ENCODE assay signal across 24 mouse cellular contexts in the genomic region with DNA sequence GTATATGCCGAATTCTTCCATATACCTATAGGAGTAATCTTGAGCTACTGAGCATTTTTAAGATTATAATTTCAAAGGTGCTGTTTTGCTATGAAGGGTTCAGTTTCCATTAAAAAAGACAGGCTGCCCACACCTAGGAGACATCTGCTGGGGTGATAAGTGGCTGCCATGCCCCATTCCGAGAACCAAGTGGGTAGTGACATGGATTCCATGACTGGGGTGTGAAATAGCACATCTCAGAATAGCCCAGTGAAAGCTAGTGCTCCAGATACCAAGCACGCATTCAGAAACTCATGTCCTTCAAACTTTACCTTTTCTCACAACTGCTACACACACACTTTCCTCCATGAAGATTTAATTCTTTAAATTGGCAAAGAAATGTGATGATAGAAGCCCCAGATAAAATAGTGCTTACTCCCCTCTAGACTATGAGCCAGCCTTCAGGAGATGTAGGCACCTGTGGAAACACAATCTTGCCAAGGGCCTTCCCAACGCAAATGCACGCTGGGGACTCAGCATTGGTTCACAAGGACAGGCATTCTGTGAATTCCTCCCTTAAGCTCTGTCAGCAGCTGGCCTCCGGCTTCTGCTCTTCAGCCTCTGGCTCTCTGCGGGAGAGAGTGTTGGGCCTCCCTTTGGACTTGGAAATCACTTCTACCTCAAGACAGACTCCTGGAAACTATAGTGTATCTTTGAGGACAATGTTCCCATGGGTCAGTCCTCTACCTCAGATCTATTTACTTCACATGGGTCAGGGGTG.
DNase-seq lines count a peak whose midpoint lies in the region; ATAC-seq lines count a peak whose summit lies in the region.
"Had no signal": no experiment of that assay in that cellular context is flagged by ENCODE, and none has a peak within 500 bp of the region (broad histone marks: within the 10 kb centered on the region; RNA-seq: fewer than 3 reads in every experiment).

No protein-coding gene starts in this region.

- H3K4me1 ChIP-seq in heart, embryonic 14.5 days (ENCODE audit: control insufficient read depth in 2 of 2, insufficient read depth in 2 of 2, low read length in 2 of 2) = peaks cover 14 to 36% of the 10 kb centered on the region in 2 experiments
- H3K4me1 ChIP-seq: forebrain, embryonic 10.5 days; kidney, embryonic 15.5 days; limb, embryonic 12.5 days; liver, embryonic 13.5 days; megakaryocyte, embryonic 14.5 days had no signal

- peak; percentile 22 for DNase-seq in gastrocnemius, postnatal 10 days
- DNase-seq in gastrocnemius, postnatal 4 days (ENCODE audit: low spot score in 2 of 2) = no peak
- no peak for DNase-seq in heart, adult 9 months (ENCODE audit: low spot score in 2 of 2)
- peak; percentile 54 for DNase-seq in right cerebral cortex, adult 18-20 months
- no peak for DNase-seq in right cerebral cortex, postnatal 14 days
- DNase-seq in telencephalon, adult 2 months (ENCODE audit: low read depth, low spot score) = peak; percentile 65
- DNase-seq: adrenal gland, postnatal 25 days; cerebellum, adult 11 months; cerebellum, adult 9-11 months; gastrocnemius, adult 2 months; kidney, adult 11 months; layer of hippocampus, postnatal 36 days; liver, embryonic 13.5 days; lung, adult 2 months; midbrain, embryonic 14.5 days had no signal

- H3K4me2 ChIP-seq in heart, embryonic 14.5 days (ENCODE audit: low read length) = no peak overlapping the region
- H3K4me2 ChIP-seq: hindbrain, embryonic 13.5 days; kidney, embryonic 15.5 days; limb, embryonic 12.5 days; liver, embryonic 13.5 days had no signal

- ATAC-seq in heart, embryonic 14.5 days (ENCODE audit: insufficient number of reproducible peaks, insufficient read depth, low FRiP score, low read depth) = peak; percentile 57; the same call in 1 of the 2 replicates
- ATAC-seq in granulocyte monocyte progenitor cell, adult 5-6 weeks (replicated peaks; ENCODE audit: poor library complexity, severe bottlenecking) = no peak
- ATAC-seq: forebrain, embryonic 16.5 days had no signal

- H3K36me3 ChIP-seq in heart, embryonic 14.5 days (ENCODE audit: control insufficient read depth, insufficient read depth, low read length) = peaks cover 66% of the 10 kb centered on the region

- H3K9ac ChIP-seq in heart, embryonic 14.5 days (ENCODE audit: low read length) = no peak overlapping the region
- H3K9ac ChIP-seq: hindbrain, embryonic 13.5 days; kidney, embryonic 15.5 days; limb, embryonic 12.5 days; liver, embryonic 13.5 days had no signal

- no peaks in the 10 kb centered on the region for H3K9me3 ChIP-seq in heart, embryonic 14.5 days (ENCODE audit: control insufficient read depth, low read length)
- H3K9me3 ChIP-seq: forebrain, embryonic 10.5 days; kidney, embryonic 15.5 days; limb, embryonic 12.5 days; liver, embryonic 13.5 days; megakaryocyte, embryonic 14.5 days had no signal

- H3K4me3 ChIP-seq in heart, embryonic 14.5 days (ENCODE audit: control insufficient read depth in 1 of 2, insufficient read depth in 1 of 2, low read depth in 1 of 2, low read length in 2 of 2) = no peak overlapping the region
- H3K4me3 ChIP-seq: forebrain, embryonic 10.5 days; gastrocnemius, adult 2 months; hindbrain, embryonic 13.5 days; kidney, embryonic 15.5 days; limb, embryonic 12.5 days; liver, embryonic 13.5 days; megakaryocyte, embryonic 14.5 days had no signal

- no peaks in the 10 kb centered on the region for H3K27me3 ChIP-seq in heart, embryonic 14.5 days (ENCODE audit: control insufficient read depth, insufficient read depth, low read length)
- H3K27me3 ChIP-seq: hindbrain, embryonic 13.5 days; kidney, embryonic 15.5 days; limb, embryonic 12.5 days; liver, embryonic 13.5 days; megakaryocyte, embryonic 14.5 days had no signal

- 37% methylated on average over 7 of the region's 7 CpGs for WGBS in heart, embryonic 14.5 days

- peak overlapping the region; percentile 75 to 78 for H3K27ac ChIP-seq in heart, embryonic 14.5 days (replicated peaks in 1 of 2; ENCODE audit: control insufficient read depth in 1 of 2, insufficient read depth in 1 of 2, low read depth in 2 of 2, low read length in 2 of 2)
- H3K27ac ChIP-seq: forebrain, embryonic 10.5 days; gastrocnemius, adult 2 months; hindbrain, embryonic 13.5 days; kidney, embryonic 15.5 days; limb, embryonic 12.5 days; liver, embryonic 13.5 days; stomach, postnatal 0 days had no signal

Comparison
In these comparisons a context has a peak if more than half of its experiments do, and no peak if none do; other contexts are left out.
1. DNase-seq: peak in gastrocnemius, postnatal 10 days (single experiment), right cerebral cortex, adult 18-20 months (single experiment) and telencephalon, adult 2 months (single experiment); none in gastrocnemius, postnatal 4 days (0 of 2), heart, adult 9 months (0 of 2) and right cerebral cortex, postnatal 14 days (single experiment).